Comparison of ENCODE assay signal across 13 mouse cellular contexts in the genomic region with DNA sequence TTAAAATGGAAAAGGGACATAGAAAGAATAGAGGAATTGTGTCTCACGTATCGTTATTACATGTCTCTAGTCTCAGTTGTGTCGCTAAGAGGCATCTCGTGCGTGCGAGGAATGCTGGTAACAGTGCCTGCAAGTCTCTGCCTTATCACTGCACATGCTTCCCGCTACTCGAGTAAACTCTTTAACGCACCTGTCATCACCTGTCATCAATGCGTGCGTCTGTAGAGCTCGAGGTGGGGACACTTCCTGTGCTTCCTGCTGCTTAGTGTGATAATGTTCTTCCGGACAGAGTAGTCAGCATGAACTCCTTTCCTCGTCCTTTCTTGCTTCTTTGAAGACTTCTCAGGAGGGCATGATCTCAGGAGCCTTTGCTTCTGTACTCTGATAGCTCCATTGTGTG.
DNase-seq lines count a peak whose midpoint lies in the region; ATAC-seq lines count a peak whose summit lies in the region.
"Had no signal": no experiment of that assay in that cellular context is flagged by ENCODE, and none has a peak within 500 bp of the region (broad histone marks: within the 10 kb centered on the region; RNA-seq: fewer than 3 reads in every experiment).

No protein-coding gene starts in this region.

- WGBS in heart, embryonic 14.5 days: 5% methylated on average over 14 of the region's 14 CpGs
- 83% methylated on average over 14 of the region's 14 CpGs for WGBS in forebrain, embryonic 12.5 days

- no peak for DNase-seq in heart, postnatal 14 days
- DNase-seq in thymus, postnatal 14 days: no peak

- intact Hi-C loops in heart, postnatal 14 days (cut with DNase I): loop anchor here (5.0 kb wide), 2 partner anchors 345 to 525 kb away; a partner anchor contains a TSS

- ATAC-seq in heart, embryonic 14.5 days (ENCODE audit: insufficient number of reproducible peaks, insufficient read depth, low FRiP score, low read depth): 0 out of 2 replicates have a peak, but pooled peaks have one; percentile 39
- no peak for ATAC-seq in megakaryocyte, adult 5-6 weeks (ENCODE audit: poor library complexity, severe bottlenecking)
- ATAC-seq in common myeloid progenitor, adult 5-6 weeks (replicated peaks; ENCODE audit: low read depth, poor library complexity, severe bottlenecking): peak; percentile 72
- peak; percentile 73 for ATAC-seq in megakaryocyte progenitor cell, adult 5-6 weeks (replicated peaks; ENCODE audit: poor library complexity)
- no peak for ATAC-seq in forebrain, embryonic 12.5 days (ENCODE audit: low FRiP score)

- no peaks in the 10 kb centered on the region for H3K9me3 ChIP-seq in heart, embryonic 14.5 days (ENCODE audit: control insufficient read depth, low read length)
- no peaks in the 10 kb centered on the region for H3K9me3 ChIP-seq in megakaryocyte, embryonic 14.5 days
- H3K9me3 ChIP-seq in forebrain, embryonic 12.5 days: no peaks in the 10 kb centered on the region
- H3K9me3 ChIP-seq: kidney, embryonic 15.5 days had no signal

- H3K9ac ChIP-seq in heart, embryonic 14.5 days (ENCODE audit: low read length): 0 out of 2 replicates have a peak overlapping the region, but pooled peaks have one; percentile 3
- H3K9ac ChIP-seq in forebrain, embryonic 12.5 days: no peak overlapping the region
- H3K9ac ChIP-seq: forebrain, postnatal 0 days; kidney, embryonic 15.5 days had no signal

- no peak overlapping the region; a peak in 1 of 4 replicates for H3K27ac ChIP-seq in heart, embryonic 14.5 days (replicated peaks in 1 of 2; ENCODE audit: control insufficient read depth in 1 of 2, insufficient read depth in 1 of 2, low read depth in 2 of 2, low read length in 2 of 2)
- H3K27ac ChIP-seq in forebrain, embryonic 12.5 days: no peak overlapping the region
- H3K27ac ChIP-seq: kidney, embryonic 15.5 days; stomach, postnatal 0 days had no signal

- H3K27me3 ChIP-seq in heart, embryonic 14.5 days (ENCODE audit: control insufficient read depth, insufficient read depth, low read length): no peaks in the 10 kb centered on the region
- no peaks in the 10 kb centered on the region for H3K27me3 ChIP-seq in megakaryocyte, embryonic 14.5 days (replicated peaks)
- no peaks in the 10 kb centered on the region for H3K27me3 ChIP-seq in forebrain, embryonic 12.5 days
- H3K27me3 ChIP-seq: CH12.LX; kidney, embryonic 15.5 days had no signal

- peaks cover 5 to 10% of the 10 kb centered on the region in 2 experiments for H3K4me1 ChIP-seq in heart, embryonic 14.5 days (ENCODE audit: control insufficient read depth in 2 of 2, insufficient read depth in 2 of 2, low read length in 2 of 2)
- peaks cover 15% of the 10 kb centered on the region for H3K4me1 ChIP-seq in megakaryocyte, embryonic 14.5 days
- peaks cover 16% of the 10 kb centered on the region for H3K4me1 ChIP-seq in forebrain, embryonic 12.5 days
- H3K4me1 ChIP-seq: kidney, embryonic 15.5 days had no signal

- H3K4me2 ChIP-seq in heart, embryonic 14.5 days (ENCODE audit: low read length): peak overlapping the region; percentile 29
- no peak overlapping the region for H3K4me2 ChIP-seq in forebrain, embryonic 12.5 days
- H3K4me2 ChIP-seq: kidney, embryonic 15.5 days had no signal

- no peak overlapping the region for H3K4me3 ChIP-seq in heart, embryonic 14.5 days (ENCODE audit: control insufficient read depth in 1 of 2, insufficient read depth in 1 of 2, low read depth in 1 of 2, low read length in 2 of 2)
- peak overlapping the region; percentile 80 for H3K4me3 ChIP-seq in megakaryocyte, embryonic 14.5 days (replicated peaks)
- no peak overlapping the region for H3K4me3 ChIP-seq in forebrain, embryonic 12.5 days (replicated peaks)
- H3K4me3 ChIP-seq: erythroblast, embryonic 14.5 days; kidney, embryonic 15.5 days had no signal

- peaks cover 10% of the 10 kb centered on the region for H3K36me3 ChIP-seq in heart, embryonic 14.5 days (ENCODE audit: control insufficient read depth, insufficient read depth, low read length)
- peaks cover 16% of the 10 kb centered on the region for H3K36me3 ChIP-seq in megakaryocyte, embryonic 14.5 days (replicated peaks; ENCODE audit: low read length)
- H3K36me3 ChIP-seq in forebrain, embryonic 12.5 days (replicated peaks): no peaks in the 10 kb centered on the region

Comparison
In these comparisons a context has a peak if more than half of its experiments do, and no peak if none do; other contexts are left out.
1. ATAC-seq: peak in heart, embryonic 14.5 days (single experiment), common myeloid progenitor, adult 5-6 weeks (single experiment) and megakaryocyte progenitor cell, adult 5-6 weeks (single experiment); none in megakaryocyte, adult 5-6 weeks (single experiment) and forebrain, embryonic 12.5 days (single experiment).